Mouse (Mus musculus) lung, adult 2 months (tissue): Measurements from ENCODE around the gene Hecw2.

Experiments used
- CTCF ChIP-seq: fragments of 200-500 bp; IDR thresholded peaks from 2 replicates; pipeline ENCODE4 v1.5.1; 2011; ENCODE audit warnings: mild to moderate bottlenecking, low read length, control low read depth; ENCODE audit not compliant: insufficient read depth
- POLR2A ChIP-seq: fragments of 200-500 bp; IDR thresholded peaks from 2 replicates; pipeline ENCODE4 v1.6.1; 2011; ENCODE audit warnings: low read depth, mild to moderate bottlenecking, control low read depth, low read length, borderline replicate concordance; ENCODE audit errors: extremely low read depth

DNA sequence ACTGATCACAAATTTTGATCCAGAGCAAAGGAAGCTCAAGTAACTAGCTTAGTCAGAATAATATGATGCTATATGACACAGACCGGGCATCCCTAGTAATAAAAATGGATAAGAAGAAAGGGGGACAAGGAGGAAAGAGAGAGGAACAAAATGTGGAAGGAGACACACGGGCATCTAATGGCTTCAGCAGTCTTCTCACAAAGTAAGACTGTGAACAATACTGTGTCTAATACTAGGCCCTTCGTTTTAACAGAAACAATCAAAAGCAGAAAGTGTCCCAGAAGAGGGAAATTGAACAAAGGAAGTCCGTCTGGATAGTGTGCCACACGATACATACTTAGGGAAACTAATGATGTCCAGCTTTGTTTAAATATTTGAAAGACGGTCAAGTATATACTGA is 419.9 kb downstream of the Hecw2 start:
- TF ChIP-seq CTCF (no peak), POLR2A (no peak)
